Mouse (Mus musculus): ENCODE measurements around the gene Dmrtb1. TPM values are rescaled to one million over a fixed set of nuclear protein-coding genes. Genes with fewer than 3 reads are reported as not detected.

The Dmrtb1 gene
- total and polyA plus RNA-seq, 3 experiments: not detected

- Histone ChIP-seq H3K27me3 (replicated peaks) (no peaks in the 10 kb centered on the region), H3K9me3 (replicated peaks; ENCODE audit: low read length) (peaks cover 2% of the 10 kb centered on the region), H3K9ac (ENCODE audit: insufficient read depth, low read depth) (no peak overlapping the region), H3K4me3 (replicated peaks in 1 of 3; ENCODE audit: low read depth in 2 of 3, low read length in 2 of 3, poor library complexity in 1 of 3) (peak overlapping the region in 1 of 3 experiments; percentile 4), H3K4me2 (ENCODE audit: insufficient read depth, low read depth, poor library complexity, severe bottlenecking) (peak overlapping the region; percentile 94), H3K36me3 (replicated peaks in 1 of 2; ENCODE audit: control insufficient read depth in 1 of 2, insufficient read depth in 1 of 2, low read length in 1 of 2) (no peaks in the 10 kb centered on the region), H3K79me2 (replicated peaks; ENCODE audit: control insufficient read depth, extremely low read depth, insufficient read depth, poor library complexity, severe bottlenecking) (no peaks in the 10 kb centered on the region), H3K27ac (ENCODE audit: insufficient read depth, low read depth) (no peak overlapping the region), H3K4me1 (ENCODE audit: control insufficient read depth in 1 of 2, insufficient read depth in 2 of 2) (peaks cover 16 to 45% of the 10 kb centered on the region in 2 experiments)
- DNase-seq (ENCODE audit: extremely low read depth): peak; percentile 77
- TF ChIP-seq BHLHE40 (IDR thresholded peaks at IDR 0.05; ENCODE audit: low read depth, low read length) (peak; percentile 29; the same call in 1 of the 2 replicates), IRF4 (IDR thresholded peaks at IDR 0.05; ENCODE audit: low read depth, low read length) (0 out of 2 replicates have a peak, but pooled peaks have one; percentile 12), POLR2A (IDR thresholded peaks at IDR 0.05; ENCODE audit: low read depth, low read length) (no peak), EP300 (IDR thresholded peaks at IDR 0.05; ENCODE audit: low read length) (peak; percentile 35; the same call in 1 of the 2 replicates), SMC3 (IDR thresholded peaks at IDR 0.05; ENCODE audit: low read depth, low read length) (0 out of 2 replicates have a peak, but pooled peaks have one; percentile 3), ZC3H11A (IDR thresholded peaks at IDR 0.05; ENCODE audit: low read depth, low read length) (no peak), CTCF (conservative IDR thresholded peaks at IDR 0.05 in 1 of 2, IDR thresholded peaks at IDR 0.05 in 1 of 2; ENCODE audit: low read depth in 2 of 2, low read length in 2 of 2) (peak in 1 of 2 experiments; percentile 35; a peak in 2 of 4 replicates), ETS1 (conservative IDR thresholded peaks at IDR 0.05; ENCODE audit: low read depth, low read length) (peak; percentile 33; the same call in 1 of the 2 replicates), NRF1 (IDR thresholded peaks at IDR 0.05; ENCODE audit: low read depth, low read length) (no peak), TCF12 (IDR thresholded peaks at IDR 0.05; ENCODE audit: low read depth, low read length) (0 out of 2 replicates have a peak, but pooled peaks have one; percentile 8)
- dilution Hi-C loops (cut with MboI; ENCODE audit: extremely low pct_ligation_motif_present, extremely low pct_unique_long_range_greater_than_20kb, low sequenced_read_pairs) (no loop called here), in situ Hi-C loops (cut with MboI; ENCODE audit: low pct_ligation_motif_present, low pct_unique_long_range_greater_than_20kb, low sequenced_read_pairs) (no loop called here)
These were observed 33.8 kb upstream of the Dmrtb1 start for GRCm38 (mm10) chr4:107717718-107718313.

DNA sequence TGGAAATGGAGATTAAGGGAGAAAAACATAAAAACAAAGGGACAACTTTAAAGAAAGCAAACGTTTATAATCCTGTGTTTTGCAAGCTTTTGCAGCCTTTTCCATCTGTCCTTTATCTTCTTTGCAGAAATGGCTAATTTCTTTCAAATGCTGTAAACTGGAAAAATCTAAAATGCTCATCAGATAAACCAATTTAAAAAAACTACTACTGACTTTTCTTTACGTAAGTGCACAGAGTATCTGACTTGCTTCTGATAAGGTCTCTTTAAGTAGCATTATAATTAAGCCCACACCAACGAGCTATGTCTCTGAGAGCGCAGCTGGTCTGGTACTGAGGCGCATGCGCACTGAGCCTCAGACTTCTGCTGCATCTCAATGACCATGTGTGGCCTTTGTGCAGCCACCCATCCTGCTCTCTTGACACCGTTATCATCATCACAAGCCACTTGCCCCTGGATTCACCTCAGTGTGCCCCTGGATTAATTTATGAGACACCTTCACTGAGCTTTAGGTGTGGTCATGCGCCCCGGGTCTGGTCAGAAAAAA is 32.8 kb upstream of the Dmrtb1 start:
- H3K36me3 ChIP-seq (replicated peaks in 1 of 2; ENCODE audit: control insufficient read depth in 1 of 2, insufficient read depth in 1 of 2, low read length in 1 of 2): no peaks in the 10 kb centered on the region
- no peaks in the 10 kb centered on the region for H3K9me3 ChIP-seq (replicated peaks; ENCODE audit: low read length)

More for the DNA sequence above, 32.8 kb upstream of the Dmrtb1 start:
- Histone ChIP-seq H3K9ac (ENCODE audit: insufficient read depth, low read depth) (no peak overlapping the region), H3K4me1 (ENCODE audit: control insufficient read depth in 1 of 2, insufficient read depth in 2 of 2) (peaks cover 16 to 45% of the 10 kb centered on the region in 2 experiments), H3K27me3 (replicated peaks) (no peaks in the 10 kb centered on the region), H3K4me3 (replicated peaks in 1 of 3; ENCODE audit: low read depth in 2 of 3, low read length in 2 of 3, poor library complexity in 1 of 3) (no peak overlapping the region), H3K4me2 (ENCODE audit: insufficient read depth, low read depth, poor library complexity, severe bottlenecking) (no peak overlapping the region), H3K27ac (ENCODE audit: insufficient read depth, low read depth) (no peak overlapping the region), H3K79me2 (replicated peaks; ENCODE audit: control insufficient read depth, extremely low read depth, insufficient read depth, poor library complexity, severe bottlenecking) (no peaks in the 10 kb centered on the region)
- in situ Hi-C loops (cut with MboI; ENCODE audit: low pct_ligation_motif_present, low pct_unique_long_range_greater_than_20kb, low sequenced_read_pairs) (no loop called here), dilution Hi-C loops (cut with MboI; ENCODE audit: extremely low pct_ligation_motif_present, extremely low pct_unique_long_range_greater_than_20kb, low sequenced_read_pairs) (no loop called here)
- TF ChIP-seq NRF1 (IDR thresholded peaks at IDR 0.05; ENCODE audit: low read depth, low read length) (peak; percentile 42; the same call in 1 of the 2 replicates), ZNF384 (IDR thresholded peaks at IDR 0.05; ENCODE audit: low read depth, low read length) (peak; percentile 50; the same call in 1 of the 2 replicates), JUN (IDR thresholded peaks at IDR 0.05; ENCODE audit: insufficient read depth, low read depth, low read length) (no peak), ELF1 (IDR thresholded peaks at IDR 0.05; ENCODE audit: low read depth, low read length) (no peak), HCFC1 (IDR thresholded peaks at IDR 0.05; ENCODE audit: low read depth, low read length) (no peak), POLR2AphosphoS2 (IDR thresholded peaks at IDR 0.05; ENCODE audit: low read depth, low read length) (no peak), EP300 (IDR thresholded peaks at IDR 0.05; ENCODE audit: low read length) (no peak)
- DNase-seq (ENCODE audit: extremely low read depth): no peak
